Mouse (Mus musculus) A20 (cell line): Measurements from ENCODE around the gene Cyp2j6.
"Not testable (repeated sequence)": the region's sequence is repeated elsewhere in the genome, so short reads cannot be mapped to it uniquely, and the experiment has no call there.

Source experiments
- DNase-seq: peaks from one replicate; pipeline ENCODE4 v3.0.0-alpha.2; 2011; ENCODE audit warnings: low read depth, low spot score

Gene Cyp2j6

DNA sequence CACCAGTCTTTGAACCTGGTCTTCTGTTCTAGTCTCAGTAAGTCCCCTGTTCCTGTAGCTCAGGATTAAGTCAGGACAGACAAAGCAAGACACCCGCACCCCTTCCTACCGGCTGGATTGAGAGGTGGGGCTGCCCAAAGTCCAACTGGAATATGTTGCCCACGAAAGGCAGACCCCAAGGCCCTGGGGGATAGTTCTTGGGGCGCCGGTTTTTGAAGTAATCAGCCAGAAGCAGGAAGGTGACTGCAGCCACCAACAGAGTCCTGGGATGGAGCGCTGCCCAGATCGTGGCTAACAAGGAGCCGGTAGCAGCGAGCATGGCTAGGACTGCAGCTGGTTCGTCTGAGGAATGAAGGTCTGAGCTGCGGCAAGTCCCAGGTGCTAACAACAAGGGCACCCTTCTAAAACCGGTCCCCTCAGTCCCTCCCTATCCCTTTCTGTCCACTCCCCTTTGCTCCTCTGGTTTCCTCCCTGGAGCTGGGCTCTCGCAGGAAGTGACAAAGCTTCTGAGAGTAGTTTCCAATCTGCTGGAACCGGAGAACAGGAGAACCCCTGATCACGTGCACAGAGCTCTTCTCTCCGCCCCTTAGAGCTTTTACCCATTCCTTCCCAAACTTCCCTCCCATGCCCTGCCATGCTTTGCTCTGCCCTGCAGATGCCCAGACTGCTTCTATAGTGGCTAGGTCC lies at the start of gene Cyp2j6:
Cyp2j6 (minus strand) TSS at position 529 of the 687 bp plus-strand sequence.
- DNase-seq = no peak

DNA sequence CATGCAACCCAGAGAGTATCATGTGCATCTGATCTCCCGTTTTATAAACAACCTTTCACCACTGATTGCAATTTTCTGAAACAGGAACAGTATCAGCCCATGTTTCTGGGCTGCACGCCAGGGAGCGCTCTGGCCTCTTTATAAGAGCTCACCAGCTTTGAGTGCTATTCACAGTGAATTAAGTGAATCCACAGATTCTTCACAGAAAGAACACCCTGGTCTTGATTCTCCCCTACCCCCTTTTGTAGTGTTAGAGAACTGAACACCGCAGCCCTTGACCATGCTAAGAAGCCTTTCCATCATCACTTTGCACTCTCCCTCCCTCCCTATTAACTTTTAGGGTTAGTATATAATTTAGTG lies 38.3 kb upstream of the Cyp2j6 start:
- DNase-seq = no peak

DNA sequence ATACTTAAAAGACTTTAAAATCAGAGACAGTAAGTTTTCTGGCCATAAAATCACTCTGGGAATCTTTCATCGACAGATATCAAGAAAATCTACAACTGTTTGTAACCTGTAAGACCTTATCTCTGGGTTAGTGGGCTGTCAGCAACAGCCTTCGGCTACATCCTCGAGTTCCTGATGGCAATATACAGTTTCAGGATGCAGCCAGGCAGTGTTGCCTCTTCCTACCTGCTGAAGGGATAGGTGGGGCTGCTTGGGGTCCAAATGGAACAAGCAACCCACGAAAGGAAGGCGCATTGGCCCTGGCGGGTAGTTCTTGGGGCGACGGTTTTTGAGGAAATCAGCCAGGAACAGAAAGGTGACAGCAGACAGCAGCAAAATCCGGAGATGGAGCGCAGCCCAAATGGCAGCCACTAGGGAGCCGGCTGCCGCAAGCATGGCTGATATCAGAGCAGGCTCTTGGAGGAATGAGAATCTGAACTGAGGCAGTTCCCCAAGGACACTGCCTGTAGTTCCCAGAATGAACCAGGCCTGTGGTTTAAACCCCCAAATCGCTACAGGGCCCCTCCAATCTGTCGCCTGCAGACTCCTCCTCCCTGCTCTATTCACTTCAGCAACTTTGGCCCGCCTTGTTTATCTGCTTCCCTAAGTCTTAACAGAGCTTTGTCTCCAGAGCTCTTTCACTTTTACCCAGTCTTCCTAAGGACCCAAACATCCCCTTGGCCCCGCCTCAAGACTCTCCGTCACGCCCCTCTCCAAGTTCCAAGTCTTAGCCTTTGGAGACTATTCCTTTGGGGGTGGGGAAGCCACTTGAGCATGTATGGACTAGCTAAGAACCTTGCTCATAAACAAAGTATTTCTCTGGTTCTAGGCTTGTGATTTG lies 37.7 kb upstream of the Cyp2j6 start, which contains the start of gene Cyp2j9:
Cyp2j9 (minus strand) TSS at position 668 of the 880 bp plus-strand sequence.
- no peak for DNase-seq

DNA sequence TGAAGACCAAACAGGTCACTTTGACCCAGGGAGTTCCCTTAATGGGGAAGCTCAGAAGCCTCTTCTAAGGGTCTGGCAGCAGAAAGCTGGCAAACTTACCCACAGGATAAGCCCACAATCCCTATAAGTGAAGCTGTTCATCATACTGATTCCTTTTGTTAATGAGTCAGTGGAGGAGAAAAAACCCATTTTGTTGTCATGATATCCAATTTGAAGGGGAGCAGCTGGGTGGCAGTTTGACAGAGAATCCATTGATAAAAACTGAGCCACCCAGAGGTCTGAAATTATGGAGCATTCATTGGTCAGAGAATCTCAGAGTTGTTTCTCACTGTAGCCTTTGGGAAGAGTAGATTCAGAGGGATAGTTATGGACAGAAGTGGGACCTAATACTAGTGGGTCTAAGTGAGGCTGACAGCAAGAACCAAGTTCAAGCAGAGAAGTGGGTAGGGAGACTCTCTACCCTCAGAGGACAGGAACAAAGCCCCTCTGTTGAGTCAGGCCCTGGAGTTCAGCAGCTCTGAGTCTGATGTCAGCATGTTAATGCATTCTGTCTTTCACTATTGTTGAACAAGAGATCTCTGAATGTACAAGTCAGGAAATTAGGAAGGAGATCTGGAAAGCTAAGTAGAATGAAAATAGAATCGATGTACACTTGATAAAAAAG lies 28.1 kb upstream of the Cyp2j6 start:
- DNase-seq = no peak

- not testable (repeated sequence) for DNase-seq
Measured at GRCm38 (mm10) chr4:96580351-96580750, 26.9 kb upstream of the Cyp2j6 start.

GRCm38 (mm10) chr4:96569442-96569841 lies 16.0 kb upstream of the Cyp2j6 start:
- no peak for DNase-seq

- no peak for DNase-seq
Measured at GRCm38 (mm10) chr4:96567988-96568387, 14.5 kb upstream of the Cyp2j6 start.

- no peak for DNase-seq
Measured at GRCm38 (mm10) chr4:96565808-96566207, 12.3 kb upstream of the Cyp2j6 start.

DNA sequence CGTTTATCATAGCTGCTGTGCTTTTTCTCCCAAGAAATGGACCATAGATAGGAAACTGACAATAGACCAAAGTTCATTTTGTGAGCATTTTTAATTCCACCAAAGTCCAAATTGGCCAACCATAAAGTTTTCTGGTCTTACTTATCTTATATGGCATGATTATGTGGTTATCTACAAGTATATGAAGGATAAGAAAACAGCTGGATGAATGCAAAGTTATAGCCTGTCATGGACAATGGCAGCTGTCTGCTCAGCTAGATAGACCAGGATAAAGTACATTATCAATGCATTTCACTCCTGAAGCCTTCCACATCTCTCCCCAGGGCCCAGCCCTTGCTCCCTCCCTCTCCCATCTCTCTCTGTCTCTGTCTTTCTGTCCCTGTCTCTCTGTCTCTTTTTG lies 7.0 kb upstream of the Cyp2j6 start:
- no peak for DNase-seq

- DNase-seq = no peak
Measured at GRCm38 (mm10) chr4:96559781-96560180, 6.3 kb upstream of the Cyp2j6 start.

- DNase-seq = no peak
Measured at GRCm38 (mm10) chr4:96551619-96552018, 1.8 kb downstream of the Cyp2j6 start.

- DNase-seq = no peak
Measured at GRCm38 (mm10) chr4:96545976-96546375, 7.5 kb downstream of the Cyp2j6 start.

- DNase-seq = no peak
Measured at GRCm38 (mm10) chr4:96525772-96526171, 27.7 kb downstream of the Cyp2j6 start.

DNA sequence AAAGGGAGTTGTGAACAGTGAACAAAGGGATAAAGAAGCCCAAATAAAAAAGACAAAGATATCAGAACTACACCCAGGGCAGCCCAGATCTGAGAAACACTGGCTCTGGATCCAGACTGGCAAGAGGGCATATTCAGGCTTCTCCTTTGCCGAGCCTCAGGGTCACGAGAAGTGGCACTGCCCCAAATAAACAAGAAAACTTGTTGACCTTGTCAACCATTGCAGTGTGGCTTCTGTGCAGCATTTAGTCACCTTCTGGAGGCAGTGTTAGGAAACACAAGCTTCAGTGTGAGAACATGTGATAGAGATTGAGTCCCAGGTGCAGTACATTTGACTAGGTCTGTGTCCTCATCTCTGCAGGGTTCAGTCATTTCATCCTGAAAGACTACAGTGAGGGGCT lies 31.2 kb downstream of the Cyp2j6 start:
- DNase-seq = no peak

DNA sequence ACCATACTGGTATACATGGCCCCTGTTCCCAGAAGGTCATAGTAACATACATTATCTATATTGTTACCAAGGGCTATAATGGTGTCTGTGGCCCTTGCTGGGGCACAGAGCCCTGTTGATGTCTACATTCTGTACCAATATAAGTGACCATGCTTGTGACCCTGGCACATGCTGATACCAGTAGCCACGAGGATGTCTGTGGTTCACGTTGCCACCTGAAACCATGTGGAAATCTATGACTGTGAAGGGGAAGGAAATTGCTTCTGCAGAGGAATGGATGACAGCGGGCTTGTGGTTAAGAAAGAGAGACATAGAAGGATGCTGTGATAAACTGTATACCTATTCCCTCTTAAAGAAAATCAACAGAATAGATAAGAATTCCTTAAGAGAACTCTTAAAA lies 43.4 kb downstream of the Cyp2j6 start:
- DNase-seq = no peak

DNA sequence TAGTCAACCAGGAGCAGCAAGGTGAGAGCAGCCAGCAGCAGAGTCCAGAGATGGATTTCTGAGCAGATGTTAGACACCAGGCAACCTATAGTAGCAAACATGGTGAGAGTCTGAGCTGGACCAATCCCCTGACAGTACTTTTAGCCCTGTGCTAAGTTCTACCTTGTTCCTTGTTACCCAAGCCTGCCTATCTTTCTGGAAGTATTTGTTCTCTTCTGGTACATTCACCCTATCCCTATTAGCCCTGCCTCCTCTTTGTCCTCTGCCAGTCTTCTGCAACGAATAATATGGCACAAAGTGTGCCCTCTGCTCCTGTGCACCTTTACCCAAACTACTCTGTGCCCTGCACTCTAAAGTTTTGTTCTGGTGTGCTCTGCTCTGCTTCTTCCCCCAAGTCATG lies 46.2 kb downstream of the Cyp2j6 start, which contains the start of gene Cyp2j8:
Cyp2j8 (minus strand) TSS at position 101 of the 400 bp plus-strand sequence.
- DNase-seq = no peak
